Mouse (Mus musculus): ENCODE results near the gene Nfkbia.

Nfkbia gene

DNA sequence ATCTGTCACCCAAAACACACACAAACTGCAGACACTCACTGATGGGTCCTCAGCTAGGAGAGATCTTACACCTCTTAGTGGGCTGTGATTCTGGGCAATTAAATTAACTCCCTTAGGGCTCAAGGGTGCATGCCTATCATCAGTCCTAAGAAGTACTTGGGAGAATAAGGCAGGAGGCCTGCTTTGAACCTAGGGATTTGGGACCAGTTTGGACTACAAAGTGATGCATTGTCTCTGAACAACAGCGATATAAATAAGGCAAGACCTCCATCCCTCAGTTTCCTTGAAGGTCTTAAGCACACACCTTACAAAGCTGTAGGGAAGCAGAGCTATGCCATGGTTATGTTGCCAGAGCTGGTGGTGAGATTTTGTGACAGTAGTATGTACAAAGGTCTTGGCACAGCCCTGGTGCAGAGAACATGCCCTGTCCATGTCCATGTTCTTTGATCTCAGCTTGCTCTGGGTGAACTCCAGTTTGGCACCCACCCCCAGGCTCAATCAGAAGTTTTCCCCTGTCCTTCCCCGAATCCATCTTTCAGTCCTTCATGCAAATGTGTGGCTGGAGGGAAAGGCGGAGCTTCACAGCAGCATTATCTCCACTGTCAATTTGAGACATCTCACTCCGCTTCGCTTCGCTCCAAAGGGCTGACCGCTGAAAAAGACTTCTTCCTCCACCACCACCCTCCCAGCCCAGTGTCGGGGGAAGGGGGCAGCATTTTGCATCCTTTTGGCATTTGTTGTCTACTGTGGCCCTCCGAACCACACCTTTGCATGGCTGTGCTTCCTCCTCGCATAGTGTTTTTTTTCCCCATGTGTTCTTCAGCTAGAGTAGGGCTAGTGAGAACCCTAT, 24.9 kb downstream of the Nfkbia start:
- intact Hi-C loops (cut with DNase I) = no loop called here

DNA sequence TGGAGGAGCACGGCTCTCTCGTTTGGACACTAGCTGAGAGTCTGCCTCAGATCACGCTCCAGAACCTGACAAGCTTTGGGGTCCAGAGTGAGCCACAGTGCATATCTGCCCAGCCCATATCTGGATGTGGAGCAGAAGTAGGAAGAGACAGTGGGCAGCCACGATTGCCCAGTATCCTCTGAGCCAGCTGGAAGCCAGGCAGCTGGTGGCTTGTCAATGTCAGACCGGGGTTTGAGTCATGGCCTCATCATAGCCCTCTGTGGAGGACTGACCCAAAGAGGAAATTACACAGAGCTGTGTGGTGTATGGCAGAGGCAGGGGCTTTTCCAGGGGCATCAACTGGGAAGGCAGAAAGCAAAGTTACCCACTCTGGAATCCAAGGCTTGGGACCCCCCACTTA, 25.6 kb downstream of the Nfkbia start:
- intact Hi-C loops (cut with DNase I) = no loop called here

DNA sequence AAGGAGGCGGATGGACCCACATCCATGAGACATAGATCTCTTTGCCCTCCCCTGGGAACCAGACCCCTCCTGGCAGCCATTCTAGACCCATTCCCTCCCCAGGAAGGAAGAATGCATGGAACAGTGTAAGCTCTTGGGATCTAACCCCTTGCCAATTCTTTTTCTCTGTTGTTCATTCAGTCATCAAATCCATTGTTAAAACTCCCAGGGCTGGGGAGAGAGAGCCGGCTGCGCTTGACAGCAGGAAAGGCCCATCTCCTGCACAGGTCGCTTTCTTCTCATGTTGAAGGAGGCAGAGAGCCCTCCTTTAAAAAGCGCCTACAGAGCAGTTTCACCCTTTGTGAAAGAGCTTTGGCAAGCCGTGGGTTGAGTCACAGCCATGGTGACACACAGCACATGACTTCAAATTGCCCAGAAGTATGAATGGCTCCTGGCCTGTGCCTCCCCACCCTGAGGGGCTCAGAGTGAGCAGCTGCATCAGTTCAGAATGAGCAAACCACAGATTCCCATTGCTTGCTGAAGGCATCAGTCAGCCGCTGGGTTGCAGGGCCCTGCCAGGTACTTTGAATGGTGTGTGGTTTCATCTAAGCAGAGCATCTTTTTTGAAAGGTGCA, 26.3 kb downstream of the Nfkbia start:
- intact Hi-C loops (cut with DNase I) = no loop called here

DNA sequence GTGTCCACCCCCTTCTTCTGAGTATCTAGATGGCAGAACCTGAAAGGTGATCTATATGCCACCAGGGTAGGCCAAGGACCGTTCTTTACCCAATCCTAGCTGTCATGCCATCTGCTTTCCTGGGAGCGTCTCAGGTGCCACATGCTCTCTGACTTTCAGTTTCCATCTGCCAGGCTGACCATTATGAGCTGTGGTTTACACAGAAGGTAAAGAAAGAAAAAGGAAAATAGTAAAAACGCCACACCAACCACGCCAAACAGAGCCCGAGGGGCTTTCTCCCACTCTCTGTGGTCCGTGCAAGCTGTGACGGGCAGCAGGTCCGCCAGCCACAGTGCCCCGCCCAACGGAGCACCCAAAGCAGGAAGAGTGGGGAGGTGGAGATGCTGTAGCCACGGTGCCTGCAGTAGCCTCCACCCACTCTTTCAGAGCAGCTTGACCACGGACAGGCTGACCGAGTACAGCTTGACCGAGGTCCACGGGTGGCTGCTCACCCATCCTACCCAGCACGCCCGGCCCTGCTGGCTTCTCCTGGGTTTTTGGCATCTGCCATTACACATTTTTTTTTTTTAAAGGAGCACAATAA, 27.0 kb downstream of the Nfkbia start:
- intact Hi-C loops (cut with DNase I) = no loop called here

DNA sequence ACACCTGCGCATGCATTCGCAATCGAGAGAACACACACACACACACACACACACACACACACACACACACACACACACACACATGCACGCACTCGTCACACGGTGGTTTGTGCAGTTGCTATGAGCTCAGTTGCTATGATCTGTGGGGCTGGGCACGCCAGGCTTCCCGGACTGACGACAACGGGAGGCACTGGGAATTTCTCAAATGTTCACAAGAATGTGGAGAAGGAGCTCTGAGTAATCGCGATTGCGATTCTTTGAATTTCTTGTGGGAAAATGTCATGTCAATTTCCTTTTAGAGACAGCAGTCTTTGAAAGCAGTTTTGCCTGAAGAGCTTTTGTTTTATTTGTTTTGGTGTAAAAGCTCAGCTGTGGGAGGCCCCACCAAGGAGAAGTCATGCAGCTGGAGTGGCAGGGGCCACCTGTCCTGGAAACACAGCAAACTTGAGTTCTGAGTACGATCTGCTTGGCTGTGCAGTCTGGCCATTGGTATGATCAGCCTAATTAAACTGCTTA, 27.5 kb downstream of the Nfkbia start:
- intact Hi-C loops (cut with DNase I) = no loop called here

DNA sequence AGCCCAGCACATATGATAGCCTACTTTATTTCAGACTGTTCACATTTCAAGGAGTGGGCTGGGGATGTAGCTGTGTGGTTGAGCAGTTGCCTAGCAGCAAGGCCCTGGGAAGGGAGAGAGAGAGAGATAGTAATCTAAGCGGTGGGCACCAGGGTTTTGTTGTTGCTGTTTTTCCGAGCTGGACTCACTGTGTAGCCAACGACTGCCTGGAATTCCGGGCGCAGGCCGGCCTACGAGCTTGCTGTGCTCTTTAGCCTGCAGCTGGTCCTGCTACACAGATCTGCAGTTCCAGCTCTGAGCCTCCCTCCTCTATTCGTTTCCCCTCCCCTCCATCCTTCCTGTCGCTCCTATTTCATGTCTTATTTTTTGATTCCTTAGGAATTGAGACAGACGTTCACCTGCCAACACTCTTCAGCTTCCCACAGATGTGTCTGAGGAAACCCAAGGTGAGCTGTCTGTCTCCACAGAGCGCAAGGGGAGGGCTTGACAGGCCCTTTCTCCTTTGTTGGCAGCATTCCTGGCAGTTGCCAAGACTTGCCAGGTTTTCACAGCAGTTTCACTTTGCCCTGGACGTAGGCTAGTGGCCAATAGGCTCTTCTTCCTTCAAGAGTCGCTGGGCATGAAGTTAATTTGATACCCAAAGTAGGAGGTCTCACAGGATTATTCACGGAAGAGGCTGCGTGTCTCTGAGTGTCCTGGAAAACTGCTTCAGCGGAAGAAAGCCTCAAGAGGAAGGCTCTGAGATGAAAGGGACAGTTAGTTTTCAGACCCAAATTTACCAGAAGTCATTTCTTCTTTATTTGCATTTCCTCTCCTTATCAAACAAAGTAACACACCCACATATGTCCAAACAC, 28.2 kb downstream of the Nfkbia start:
- intact Hi-C loops (cut with DNase I) = no loop called here

DNA sequence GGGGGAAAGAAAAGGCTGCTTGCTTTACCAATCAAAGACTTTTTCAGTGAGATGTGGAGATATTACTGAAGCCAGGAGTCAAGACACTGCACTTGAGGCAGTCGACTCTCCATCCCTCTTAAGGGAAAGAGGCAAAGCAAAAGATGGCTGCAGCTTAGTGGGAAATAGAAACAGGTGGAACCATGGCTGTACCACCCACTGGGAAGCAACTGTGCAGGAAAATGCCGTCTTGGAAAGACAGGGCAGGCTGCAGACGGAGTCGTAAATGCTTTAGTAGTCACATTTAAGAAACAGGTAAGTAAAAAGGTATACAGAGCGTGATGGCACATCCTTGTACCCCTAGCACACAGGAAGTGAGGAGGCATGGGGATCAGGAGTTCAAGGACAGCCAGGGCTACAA, 29.4 kb downstream of the Nfkbia start:
- intact Hi-C loops (cut with DNase I) = no loop called here

DNA sequence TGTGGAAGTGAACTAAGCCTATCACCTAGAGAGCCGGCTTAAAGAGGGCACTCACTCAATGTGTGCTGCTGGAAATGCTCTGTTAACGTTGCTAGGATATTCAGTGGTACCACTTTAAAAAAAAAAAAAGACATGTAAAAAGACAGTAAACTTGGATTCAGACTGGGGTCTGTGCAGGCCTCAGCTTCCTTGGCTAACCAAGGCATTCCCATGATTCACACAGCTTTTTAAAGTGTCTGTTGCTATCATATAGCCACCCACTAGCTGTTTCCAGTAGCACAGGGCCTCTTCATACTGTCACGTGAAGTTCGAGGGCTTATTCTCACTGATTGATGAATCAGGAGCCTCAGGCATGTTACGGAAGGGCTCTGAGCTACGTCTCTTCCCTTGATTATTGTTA, 30.0 kb downstream of the Nfkbia start:
- intact Hi-C loops (cut with DNase I) = no loop called here

DNA sequence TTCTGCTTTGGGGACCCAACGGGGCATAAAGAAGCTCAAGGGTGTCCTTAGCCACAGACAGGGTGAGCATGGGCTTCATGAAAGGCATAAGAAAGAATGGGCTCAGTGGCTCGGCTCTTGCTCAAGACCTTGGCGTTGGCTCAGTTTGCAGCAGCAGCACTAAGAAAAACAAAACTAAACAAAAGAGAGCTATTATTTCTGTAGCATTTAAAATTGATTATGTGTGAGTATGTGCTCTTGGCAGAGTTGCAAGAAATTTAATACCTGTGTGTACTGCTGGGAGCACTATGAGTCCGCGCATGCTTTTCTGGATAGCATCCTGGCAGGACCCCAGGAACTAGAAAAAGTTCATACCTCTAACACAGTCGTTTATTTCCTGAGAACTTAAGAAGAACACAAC, 30.7 kb downstream of the Nfkbia start:
- intact Hi-C loops (cut with DNase I) = no loop called here

DNA sequence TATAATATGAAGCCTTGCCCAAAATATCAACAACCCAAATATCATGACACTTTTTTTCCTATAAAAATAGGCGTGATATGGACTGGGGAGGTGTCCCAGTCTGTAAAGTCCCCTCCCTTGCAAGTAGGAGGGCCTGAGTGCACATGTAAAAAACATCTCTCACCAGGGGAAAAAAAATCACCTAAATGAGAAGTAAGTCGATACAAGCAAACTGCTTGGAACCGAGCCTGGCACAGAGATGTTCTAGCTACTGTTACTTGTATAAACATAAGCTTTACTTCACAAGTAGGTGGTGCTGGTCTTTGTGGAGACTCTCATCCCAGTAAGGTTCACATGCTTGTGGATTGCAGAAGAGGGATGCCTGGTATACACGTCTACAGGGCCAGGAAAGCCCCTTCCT, 31.5 kb downstream of the Nfkbia start:
- intact Hi-C loops (cut with DNase I) = no loop called here

DNA sequence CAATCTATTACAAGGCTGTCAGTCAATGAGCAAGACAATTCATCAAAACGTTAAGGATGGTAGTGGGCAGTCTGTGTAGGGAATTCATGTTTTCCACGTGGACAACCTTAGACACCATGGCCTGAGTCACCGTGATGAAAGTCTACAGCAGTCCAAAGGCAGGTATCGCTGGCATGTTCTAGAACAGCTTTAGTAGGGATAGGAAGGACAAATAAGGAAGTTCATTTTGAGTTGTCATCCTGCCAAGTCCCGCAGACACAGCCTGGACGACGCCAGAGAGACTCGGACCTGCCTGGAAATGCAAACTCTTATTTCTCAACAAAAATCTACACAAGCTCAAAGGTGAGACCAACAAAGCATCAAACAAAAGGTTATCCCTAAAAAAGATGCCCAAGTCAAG, 32.7 kb downstream of the Nfkbia start:
- intact Hi-C loops (cut with DNase I) = no loop called here

DNA sequence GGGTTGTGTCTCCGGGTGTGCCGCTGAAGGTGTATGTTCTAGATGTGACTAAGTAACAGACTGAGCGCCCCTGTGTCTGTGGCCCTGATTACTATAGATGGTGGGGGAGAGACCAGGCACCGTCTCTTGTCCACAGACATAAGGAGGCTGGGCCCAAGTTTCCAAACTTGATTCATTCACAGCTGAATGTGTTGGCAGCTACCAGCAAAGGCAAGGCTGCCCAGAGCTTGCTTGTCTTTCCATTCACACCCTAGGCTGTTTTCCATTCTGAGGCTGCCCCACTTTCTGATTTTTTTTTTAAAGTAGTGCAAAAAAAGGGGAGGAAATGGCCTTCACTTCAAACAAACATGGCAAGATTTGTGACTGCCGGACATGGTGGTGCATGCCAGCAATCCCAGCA, 35.6 kb downstream of the Nfkbia start:
- intact Hi-C loops (cut with DNase I) = no loop called here

DNA sequence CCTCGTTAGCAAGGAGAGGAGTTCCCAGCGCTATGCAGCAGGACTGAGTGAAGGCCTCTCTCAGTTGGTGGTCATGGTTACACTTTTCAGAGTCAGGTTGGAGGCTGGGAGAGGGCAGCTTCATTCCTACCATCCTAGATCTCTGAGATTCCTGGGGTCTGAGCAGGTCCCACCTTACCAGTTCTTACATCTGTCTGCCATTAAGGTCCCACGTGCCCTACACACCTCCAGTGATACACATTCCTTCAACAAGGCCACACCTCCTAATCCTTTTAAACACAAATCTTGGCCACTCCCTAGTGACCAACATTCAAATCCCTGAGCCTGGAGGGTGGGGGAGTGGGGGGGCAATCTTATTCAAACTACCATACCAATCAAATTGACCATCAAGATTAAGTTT, 36.3 kb downstream of the Nfkbia start:
- intact Hi-C loops (cut with DNase I) = no loop called here

DNA sequence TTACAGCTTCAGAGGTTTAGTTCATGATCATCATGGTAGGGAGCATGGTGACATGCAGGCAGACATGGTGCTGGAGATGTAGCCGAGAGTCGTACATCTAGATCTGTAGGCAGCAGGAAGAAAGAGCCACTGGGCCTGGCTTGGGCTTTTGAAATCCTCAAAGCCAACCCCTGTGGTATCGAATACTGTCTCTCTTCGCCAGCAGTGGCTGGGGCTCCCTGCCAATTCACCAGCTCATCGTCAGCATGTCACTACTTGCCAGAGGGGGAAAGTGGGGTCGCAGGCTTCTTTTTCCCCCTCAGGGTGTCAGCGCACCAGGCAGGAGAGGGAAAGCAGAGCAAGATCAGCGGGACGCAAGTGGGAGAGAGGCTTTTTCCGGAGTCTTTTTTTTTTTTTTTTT, 37.2 kb downstream of the Nfkbia start:
- intact Hi-C loops (cut with DNase I) = no loop called here

DNA sequence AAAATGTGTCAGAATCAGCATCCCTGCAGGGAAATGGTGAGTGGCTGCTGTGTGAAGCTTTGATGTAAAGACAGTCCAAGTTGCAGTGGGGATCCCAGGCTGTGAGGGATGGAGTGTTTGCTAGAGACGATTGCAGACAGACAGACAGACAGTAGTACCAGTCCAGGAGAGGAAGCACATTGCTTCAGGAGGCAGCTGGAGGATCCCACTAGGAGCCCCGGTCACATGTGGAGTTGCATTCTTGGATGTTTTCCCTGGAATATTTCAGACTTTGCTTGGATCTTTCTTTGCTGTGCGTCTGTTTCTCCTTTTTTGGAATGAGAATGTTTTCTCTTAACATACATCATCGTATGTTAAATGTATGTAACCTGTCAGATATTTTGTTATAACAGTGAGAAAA, 38.5 kb downstream of the Nfkbia start:
- intact Hi-C loops (cut with DNase I) = no loop called here

DNA sequence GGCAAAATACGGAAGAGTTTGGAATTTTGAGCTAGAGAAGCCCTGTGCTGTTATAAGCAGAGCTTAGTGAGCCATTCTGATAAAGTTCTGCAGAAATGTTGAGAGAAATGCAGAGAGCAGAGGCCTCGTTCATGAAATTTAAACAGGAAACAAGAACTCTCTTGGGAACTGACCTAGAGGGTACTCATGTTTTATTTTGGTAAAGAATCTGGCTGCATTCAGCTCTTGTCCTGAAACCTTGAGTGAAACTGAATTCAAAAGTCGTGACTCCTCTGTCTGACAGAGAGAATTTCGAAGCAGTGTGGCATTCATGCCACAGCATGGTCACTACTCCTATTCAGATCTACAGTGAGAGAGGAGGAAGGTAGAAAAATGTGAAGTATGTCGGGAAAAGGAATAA, 39.6 kb downstream of the Nfkbia start:
- intact Hi-C loops (cut with DNase I) = no loop called here

DNA sequence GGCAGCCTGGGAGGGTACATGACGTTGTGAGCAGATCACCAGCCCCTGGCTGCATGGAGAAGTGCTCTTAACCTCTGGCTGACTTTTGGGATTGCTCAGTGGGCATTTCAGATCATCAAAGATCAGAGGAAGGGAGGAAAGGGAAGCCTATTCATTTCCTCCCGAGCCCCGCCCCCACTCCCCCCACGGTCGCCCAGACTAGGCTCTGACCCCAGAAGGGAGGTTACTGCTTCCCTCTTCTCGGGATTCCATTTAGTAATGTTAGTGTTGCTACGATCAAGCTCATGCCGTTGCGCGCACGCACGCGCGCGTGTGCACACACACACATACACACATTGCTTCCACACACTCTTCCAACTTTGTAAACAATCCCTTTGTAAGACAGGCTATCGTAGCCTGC, 42.0 kb downstream of the Nfkbia start:
- intact Hi-C loops (cut with DNase I) = no loop called here

DNA sequence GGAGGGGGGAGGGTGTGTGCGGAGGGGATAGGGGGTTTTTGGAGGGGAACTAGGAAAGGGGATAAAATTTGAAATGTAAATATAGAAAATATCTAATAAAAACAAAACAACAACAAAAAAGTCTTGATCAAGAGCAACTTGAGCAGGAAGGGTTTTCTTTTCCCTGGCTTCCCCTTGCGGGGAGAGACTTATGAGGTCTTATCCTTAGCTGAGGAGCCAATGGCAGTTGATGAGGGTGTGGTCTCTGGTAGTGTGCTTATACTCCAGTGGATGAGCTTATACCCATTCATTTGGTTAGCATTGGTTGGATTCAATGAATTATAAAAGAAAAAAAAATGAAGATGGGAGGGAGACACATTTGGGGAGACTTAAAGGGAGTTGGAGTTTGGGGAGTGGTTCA, 43.4 kb downstream of the Nfkbia start:
- intact Hi-C loops (cut with DNase I) = no loop called here

DNA sequence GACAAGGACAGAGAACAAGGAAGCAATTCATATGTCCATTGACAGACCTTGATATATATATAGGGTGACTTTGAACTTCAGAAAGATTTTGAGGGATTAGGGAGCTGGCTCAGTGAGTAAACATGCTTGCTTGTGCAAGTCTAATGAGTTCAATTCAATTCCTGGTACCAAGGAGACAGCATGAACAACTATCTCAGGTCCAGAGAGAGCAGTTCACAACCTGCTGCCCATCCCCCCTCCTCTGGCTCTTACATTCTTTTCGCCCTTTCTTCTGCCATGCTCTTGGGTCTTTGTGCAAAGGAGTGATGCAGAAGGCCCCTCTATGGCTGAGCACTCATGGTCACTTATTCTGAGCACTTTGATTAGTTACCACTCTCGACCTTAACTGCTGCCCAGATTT, 44.0 kb downstream of the Nfkbia start:
- intact Hi-C loops (cut with DNase I) = no loop called here

DNA sequence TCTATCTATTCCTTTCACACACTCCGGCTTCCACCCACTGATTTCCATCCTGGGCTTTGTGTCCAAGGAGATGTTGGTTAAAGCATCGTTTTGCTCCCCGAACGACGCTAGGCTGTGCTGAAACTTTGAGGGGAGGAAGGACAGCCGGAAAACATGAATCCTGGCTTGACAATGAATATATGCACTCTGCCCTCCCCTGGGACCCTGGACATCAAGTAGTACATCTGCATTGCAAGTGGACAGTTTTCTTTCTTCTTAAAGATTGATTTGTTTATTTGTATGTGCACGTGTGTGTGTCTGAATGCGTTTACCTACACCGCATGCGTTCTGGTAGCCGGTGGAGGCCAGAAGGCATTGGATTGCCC, 45.1 kb downstream of the Nfkbia start:
- intact Hi-C loops (cut with DNase I) = no loop called here

DNA sequence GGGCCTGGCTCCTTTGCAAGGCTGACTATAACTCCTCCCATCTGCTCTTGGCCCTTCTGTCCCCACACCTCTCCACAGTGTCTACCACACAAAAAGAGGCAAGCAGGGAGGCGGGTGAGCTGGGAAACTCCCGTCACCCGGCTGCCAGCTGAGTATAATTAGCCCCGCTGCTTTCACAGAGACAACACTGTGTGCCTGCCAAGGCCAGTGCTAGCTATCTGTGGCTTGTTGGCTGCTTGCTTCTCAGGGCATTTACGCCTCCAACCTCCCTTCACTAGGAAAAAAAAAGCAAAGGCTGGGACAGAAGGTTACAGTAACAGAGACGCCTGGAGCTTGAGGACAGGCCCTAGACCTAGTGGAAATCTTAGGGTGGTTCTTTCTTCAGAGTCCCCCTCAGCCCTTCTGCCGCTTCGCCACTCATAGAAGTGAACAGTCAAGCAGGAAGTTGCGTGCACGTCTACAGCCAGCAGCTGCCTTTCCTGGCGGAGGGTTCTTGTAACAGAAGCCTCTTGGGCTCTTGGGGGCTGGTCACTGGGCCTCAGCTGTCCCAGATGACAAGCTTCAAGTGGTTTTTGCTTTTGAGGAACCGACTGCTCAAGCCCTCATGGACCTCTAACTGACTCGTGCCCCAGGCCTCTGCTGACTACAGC, 45.6 kb downstream of the Nfkbia start:
- intact Hi-C loops (cut with DNase I) = no loop called here
